Mouse (Mus musculus) CD8-positive naive resting alpha-beta T cell, adult 2 months (primary cell): Measurements from ENCODE around the gene Gng3.

Experiments
- DNase-seq, 2 experiments: peaks; one replicate each; pipeline ENCODE4 v3.0.0; 2022; ENCODE audit warnings: low read depth in 2 of 2, low spot score in 2 of 2

Gng3 gene

GRCm38 (mm10) chr19:8815812-8816211 is 23.2 kb downstream of the Gng3 start:
- DNase-seq: no peak

- DNase-seq: no peak
Observed at GRCm38 (mm10) chr19:8806810-8807209, 32.2 kb downstream of the Gng3 start.

DNA sequence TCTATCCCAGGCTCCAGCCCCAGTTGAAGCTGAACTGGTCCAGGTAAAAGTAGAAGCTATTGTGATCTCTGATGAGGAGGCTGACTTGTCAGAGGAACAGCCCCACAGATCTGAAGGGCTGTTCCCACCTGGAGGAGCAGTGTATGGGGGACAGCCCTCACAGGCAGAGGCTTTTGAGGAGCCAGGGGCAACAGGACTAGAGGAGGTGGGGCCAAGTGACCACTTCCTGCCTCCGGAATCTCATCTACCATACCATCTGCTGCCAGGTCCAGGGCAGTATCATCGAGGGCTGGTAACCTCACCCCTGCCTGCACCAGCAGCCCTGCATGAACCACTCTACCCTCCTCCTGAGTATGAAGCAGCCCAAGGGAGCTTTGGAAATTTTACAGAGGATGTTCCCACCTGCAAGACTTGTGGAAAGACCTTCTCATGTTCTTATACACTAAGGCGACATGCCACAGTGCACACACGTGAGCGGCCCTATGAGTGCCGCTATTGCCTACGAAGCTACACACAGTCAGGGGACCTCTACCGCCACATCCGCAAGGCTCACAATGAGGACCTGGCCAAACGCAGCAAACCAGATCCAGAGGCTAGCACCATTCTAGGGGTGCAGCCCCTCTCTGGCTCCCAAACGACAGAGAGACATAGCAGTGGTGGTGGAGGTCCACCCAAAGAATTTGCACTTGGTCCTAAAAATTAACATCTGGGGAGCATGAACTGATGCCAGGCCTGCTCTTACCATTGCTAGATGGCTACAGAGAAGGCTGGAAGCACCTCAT is 34.9 kb downstream of the Gng3 start:
- no peak for DNase-seq

- no peak for DNase-seq
Observed at GRCm38 (mm10) chr19:8803204-8803780, 35.7 kb downstream of the Gng3 start.

GRCm38 (mm10) chr19:8802130-8802821 is 36.7 kb downstream of the Gng3 start, which contains the start of gene Zbtb3:
TSS of gene Zbtb3 (plus strand) at chr19:8802555.
- DNase-seq: peak; percentile 85 to 91

DNA sequence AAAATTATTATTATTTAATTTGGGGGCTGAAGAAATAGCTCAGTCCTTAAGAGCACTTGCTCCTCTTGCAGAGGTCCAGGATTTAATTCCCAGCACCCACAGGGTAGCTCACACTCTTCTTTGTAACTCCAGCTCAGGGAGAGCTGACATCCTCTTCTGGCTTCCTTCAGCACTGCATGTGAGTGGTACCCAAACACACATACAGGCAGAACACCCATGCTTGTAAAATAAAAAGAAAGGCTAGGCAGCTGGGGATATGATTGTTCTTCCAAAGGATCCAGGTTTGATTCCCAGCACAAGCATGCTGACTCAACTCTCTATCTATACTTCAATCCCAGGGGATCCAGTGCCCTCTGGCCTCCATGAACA is 40.1 kb downstream of the Gng3 start:
- no peak for DNase-seq

GRCm38 (mm10) chr19:8798264-8798946 is 40.6 kb downstream of the Gng3 start, which contains the start of gene Polr2g:
TSS of gene Polr2g (minus strand) at chr19:8798577.
- DNase-seq: peak; percentile 81 to 85

- DNase-seq: no peak
Observed at GRCm38 (mm10) chr19:8790171-8790570, 48.8 kb downstream of the Gng3 start.

DNA sequence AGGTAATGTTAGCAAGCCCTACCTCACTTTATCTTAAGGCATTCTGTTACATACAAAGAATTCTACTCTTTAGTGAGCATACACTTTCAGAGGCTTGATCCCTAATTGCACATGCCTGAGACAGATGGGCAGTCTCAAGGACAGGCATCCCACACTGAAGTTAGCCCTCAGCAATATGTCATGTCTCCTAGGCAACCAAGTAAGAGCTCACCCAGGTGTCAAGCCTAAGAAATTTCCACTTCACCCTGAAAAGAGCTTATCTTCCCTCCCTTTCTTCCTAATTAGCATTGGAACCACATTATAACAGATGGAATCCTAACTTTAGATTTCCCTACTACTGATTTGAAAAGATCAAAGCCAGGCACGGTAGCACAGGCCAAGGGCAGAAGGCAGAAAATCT is 49.8 kb downstream of the Gng3 start:
- DNase-seq: no peak

DNA sequence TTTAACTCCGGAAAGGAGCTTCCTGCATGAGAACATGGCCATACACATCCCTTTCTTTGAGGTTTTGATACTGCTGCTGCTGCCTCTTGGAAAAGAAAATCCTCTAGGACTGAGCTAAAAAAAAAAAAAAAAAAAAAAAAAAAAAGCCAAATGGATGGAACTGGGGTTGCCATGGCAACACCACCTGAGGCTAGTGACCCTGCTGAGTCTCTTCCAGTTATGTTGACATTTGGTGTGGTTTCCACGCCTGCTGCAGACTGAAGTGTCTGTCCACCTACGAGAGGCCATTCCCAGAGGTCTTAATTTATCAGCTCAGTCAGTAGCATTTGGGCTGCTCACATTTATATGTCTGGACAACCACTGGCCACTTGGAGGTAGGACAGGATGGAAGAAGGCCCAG is 50.5 kb downstream of the Gng3 start:
- no peak for DNase-seq
